Mouse (Mus musculus) forebrain, embryonic 10.5 days (tissue): ENCODE data around the gene Pyy. TPM values are rescaled to one million over a fixed set of nuclear protein-coding genes. Genes with fewer than 3 reads are reported as not detected.

Experiments
- DNase-seq: peaks from one replicate; pipeline ENCODE4 v3.0.0-alpha.2; 2017; ENCODE audit warnings: low spot score; ENCODE audit errors: extremely low spot score
- H3K27ac ChIP-seq: fragments of 300-500 bp; sonication (generic); 2 replicates; pipeline ENCODE4 v1.5.1; 2016; ENCODE audit warnings: mild to moderate bottlenecking
- H3K27me3 ChIP-seq: fragments of 300-500 bp; sonication (generic); 2 replicates; pipeline ENCODE4 v1.6.1; 2016; ENCODE audit warnings: mild to moderate bottlenecking; ENCODE audit not compliant: poor library complexity, severe bottlenecking
- H3K36me3 ChIP-seq: fragments of 300-500 bp; sonication (generic); replicated peaks from 2 replicates; pipeline ENCODE4 v1.6.1; 2016; ENCODE audit warnings: mild to moderate bottlenecking, moderate library complexity
- H3K4me1 ChIP-seq: fragments of 300-500 bp; sonication (generic); 2 replicates; pipeline ENCODE4 v1.6.1; 2016
- H3K4me3 ChIP-seq: fragments of 300-500 bp; sonication (generic); 2 replicates; pipeline ENCODE4 v1.5.1; 2016; ENCODE audit warnings: mild to moderate bottlenecking, moderate library complexity
- H3K9me3 ChIP-seq: fragments of 300-500 bp; sonication (generic); 2 replicates; pipeline ENCODE4 v1.6.1; 2016; ENCODE audit warnings: mild to moderate bottlenecking, moderate library complexity
- WGBS: fragments of 180-500 bp; shearing (Covaris S2); methylation state at CpG from one replicate; pipeline ENCODE4 v1.1.7; 2016; 5-methylcytosine and 5-hydroxymethylcytosine counted together
- polyA plus RNA-seq: library from polyadenylated mRNA; unstranded; fragments of >200 nt; fragmentation: Nextera tagmentation; extraction: Ambion mirVana; gene quantifications from 2 replicates; pipeline ENCODE4 v1.2.1, GENCODE M21; 2016

Gene Pyy
- polyA plus RNA-seq, 1 experiment from 2014 or later: not detected

DNA sequence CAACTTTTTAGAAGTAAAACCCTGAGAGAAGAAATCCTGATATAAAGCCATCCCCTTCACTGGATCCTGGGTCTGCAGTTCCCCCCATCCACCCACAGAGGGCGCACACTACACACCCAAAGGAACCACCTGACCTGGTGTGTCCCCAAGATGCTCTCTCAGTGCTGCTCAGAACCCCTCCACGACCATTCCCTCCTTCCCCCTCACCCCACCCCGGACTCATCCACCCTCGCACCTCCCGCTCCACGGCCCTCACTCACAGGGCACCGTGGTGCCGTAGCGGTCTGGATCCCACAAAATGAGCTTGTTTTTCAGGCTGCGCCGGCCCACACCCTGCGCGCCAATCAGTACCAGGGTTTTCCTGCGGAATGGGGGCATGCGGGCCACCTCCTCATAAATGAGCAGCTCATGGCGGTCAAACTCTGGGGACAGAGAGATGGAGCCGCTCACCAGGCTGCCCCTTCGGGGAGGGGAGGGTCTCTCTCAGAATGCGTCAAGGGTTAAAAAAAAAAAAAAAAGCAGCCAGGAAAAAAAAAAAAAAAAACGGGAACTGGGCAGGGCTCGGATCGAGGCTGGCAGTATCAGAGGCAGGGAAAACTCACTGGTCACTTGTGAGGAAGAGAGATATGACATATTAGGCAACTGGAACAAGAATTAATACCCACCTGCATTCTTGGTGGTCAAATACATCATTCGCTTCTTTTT lies 46.2 kb downstream of the Pyy start:
- Histone ChIP-seq H3K4me3 (peak overlapping the region; percentile 57), H3K27ac (peak overlapping the region; percentile 75), H3K36me3 (peaks cover 45% of the 10 kb centered on the region), H3K9me3 (no peaks in the 10 kb centered on the region), H3K4me1 (peaks cover 13% of the 10 kb centered on the region), H3K27me3 (peaks cover 40% of the 10 kb centered on the region)
- WGBS: 3% methylated on average over 23 of the region's 23 CpGs
- peak; percentile 81 for DNase-seq

Other genes with a start within 250 kb of the Pyy start
- 0.86 and 0.97 TPM in 2 replicates for gene Meox1, start 213.5 kb downstream of the Pyy start, polyA plus RNA-seq
- gene Sost, start 140.8 kb downstream of the Pyy start, polyA plus RNA-seq: not detected in 2 replicates
- gene Cfap97d1, start 123.6 kb downstream of the Pyy start, polyA plus RNA-seq: not detected in 2 replicates
- 12.1 and 12.6 TPM in 2 replicates for gene Dusp3, start 120.8 kb downstream of the Pyy start, polyA plus RNA-seq
- gene Mpp3, start 79.4 kb downstream of the Pyy start, polyA plus RNA-seq: 13.5 and 16.1 TPM in 2 replicates
- 0.14 and 0.23 TPM in 2 replicates for gene Cd300lg, start 66.3 kb downstream of the Pyy start, polyA plus RNA-seq
- 15.7 and 16.2 TPM in 2 replicates for gene Mpp2, start 19.3 kb downstream of the Pyy start, polyA plus RNA-seq
- not detected in 2 replicates for gene Ppy, start 6.5 kb downstream of the Pyy start, polyA plus RNA-seq
- gene Nags, start 37.7 kb upstream of the Pyy start, polyA plus RNA-seq: not detected in 2 replicates
- gene Tmem101, start 48.6 kb upstream of the Pyy start, polyA plus RNA-seq: 37.3 and 39.8 TPM in 2 replicates
- gene Lsm12, start 77.5 kb upstream of the Pyy start, polyA plus RNA-seq: 137 and 141 TPM in 2 replicates
- 38.0 and 39.5 TPM in 2 replicates for gene G6pc3, start 81.8 kb upstream of the Pyy start, polyA plus RNA-seq
- gene Hdac5, start 122.3 kb upstream of the Pyy start, polyA plus RNA-seq: 39.8 and 44.6 TPM in 2 replicates
- gene BC030867, start 141.1 kb upstream of the Pyy start, polyA plus RNA-seq: 27.3 TPM in 2 replicates
- gene Asb16, start 160.9 kb upstream of the Pyy start, polyA plus RNA-seq: 0.05 and 0.06 TPM in 2 replicates
- 44.9 and 46.0 TPM in 2 replicates for gene Tmub2, start 177.1 kb upstream of the Pyy start, polyA plus RNA-seq
- gene Atxn7l3, start 188.8 kb upstream of the Pyy start, polyA plus RNA-seq: 14.1 and 15.6 TPM in 2 replicates
- gene Ubtf, start 211.9 kb upstream of the Pyy start, polyA plus RNA-seq: 95.5 and 98.7 TPM in 2 replicates